Mouse (Mus musculus) brain, embryonic 14.5 days (tissue): Measurements from ENCODE around the gene Calm3.

Source experiments
- CTCF ChIP-seq: fragments of 200-500 bp; IDR thresholded peaks from 2 replicates; pipeline ENCODE4 v1.5.1; 2012; ENCODE audit warnings: inconsistent platforms, mild to moderate bottlenecking, moderate library complexity, borderline replicate concordance; ENCODE audit not compliant: insufficient read depth, insufficient read length; ENCODE audit errors: extremely low read depth
- POLR2A ChIP-seq: fragments of 200-500 bp; IDR thresholded peaks from 2 replicates; pipeline ENCODE4 v1.6.1; 2012; ENCODE audit warnings: mild to moderate bottlenecking, inconsistent platforms, borderline replicate concordance; ENCODE audit not compliant: poor library complexity, insufficient read depth, insufficient read length, severe bottlenecking; ENCODE audit errors: extremely low read depth

DNA sequence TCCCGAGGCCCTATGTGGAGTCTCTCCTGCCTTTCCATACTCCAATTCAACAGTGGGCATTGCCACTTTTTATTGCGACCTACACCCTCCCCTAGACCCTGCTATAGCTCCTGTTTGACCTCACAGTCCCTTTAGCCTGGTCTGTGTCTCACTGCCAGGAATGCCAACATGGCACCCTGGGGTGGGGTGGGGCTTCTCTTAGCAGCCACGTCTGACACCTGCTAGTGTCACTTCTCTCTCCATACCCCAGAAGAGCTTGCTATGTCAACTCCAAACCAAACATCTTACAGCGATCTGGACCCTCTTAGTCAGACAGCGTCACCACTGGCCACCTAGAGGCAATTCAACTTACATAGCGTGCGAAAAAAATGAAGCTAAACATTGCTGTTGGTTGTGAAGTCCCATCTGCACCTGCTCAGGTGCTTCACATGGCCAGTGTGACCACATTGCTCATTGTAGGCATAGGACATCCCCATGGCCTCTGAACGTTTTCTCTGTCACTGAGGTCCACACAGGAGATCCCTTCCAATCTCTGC is 25.1 kb upstream of the Calm3 start:
- no peak for TF ChIP-seq CTCF
- no peak for TF ChIP-seq POLR2A
